ENCODE assay signal across 10 mouse cellular contexts in the genomic region with DNA sequence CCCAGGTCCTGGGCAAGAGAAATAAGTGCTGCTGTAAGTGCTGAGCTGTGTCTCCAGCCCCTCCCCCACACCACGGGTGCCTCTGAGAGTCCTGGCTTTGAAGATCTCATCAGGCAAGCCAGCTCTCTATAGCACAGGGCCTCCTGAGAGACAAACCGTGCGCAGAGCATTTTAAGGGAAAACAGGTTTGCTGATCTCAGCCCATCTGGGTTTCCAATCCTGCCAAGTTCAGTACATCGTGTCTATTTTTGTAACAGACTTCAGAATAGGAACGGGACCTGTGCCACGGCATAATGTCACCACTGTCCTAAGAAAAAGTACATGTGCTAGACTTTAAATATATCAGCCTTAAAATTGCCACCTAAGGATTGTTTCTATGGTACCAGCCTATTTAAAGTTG. TPM values are rescaled to one million over a fixed set of nuclear protein-coding genes. Genes with fewer than 3 reads are reported as not detected.
A peak's percentile ranks its signal among the peaks of the same experiment; 100 is the strongest.
DNase-seq lines count a peak whose midpoint lies in the region; ATAC-seq lines count a peak whose summit lies in the region.
"Had no signal": no experiment of that assay in that cellular context is flagged by ENCODE, and none has a peak within 500 bp of the region (broad histone marks: within the 10 kb centered on the region; RNA-seq: fewer than 3 reads in every experiment).

No protein-coding gene starts in this region.

- DNase-seq in cerebellum, postnatal 4 days (ENCODE audit: low spot score in 2 of 2) = no peak
- peak; percentile 65 for DNase-seq in cerebellum, adult 11-12 months
- peak; percentile 87 for DNase-seq in layer of hippocampus, adult 11-12 months (ENCODE audit: low spot score)
- DNase-seq in left cerebral cortex, postnatal 36 days (ENCODE audit: low spot score in 2 of 2) = peak; percentile 86 to 87
- no peak for DNase-seq in thymus, adult 18-20 months
- DNase-seq in natural killer cell, adult 2 months (ENCODE audit: low spot score in 2 of 2) = no peak
- DNase-seq in spleen, adult 12 weeks (ENCODE audit: low spot score) = no peak
- DNase-seq: kidney, postnatal 25 days had no signal

- intact Hi-C loops in left cerebral cortex, postnatal 36 days (cut with DNase I) = loop anchor here (1.0 to 5.0 kb wide), 3 partner anchors 20 to 93 kb away; a partner anchor contains a TSS

- ATAC-seq in cerebellum, adult (ENCODE audit: insufficient number of reproducible peaks, low FRiP score, low TSS enrichment) = peak; percentile 52
- ATAC-seq: Patski had no signal

RNA-seq across cellular contexts. Expression of a gene that starts 5.2 kb away (rescaled TPM):
- total RNA-seq in left cerebral cortex, postnatal 36 days (2021) = 10 to 100 TPM; 44.4 to 46.8 TPM

RNA-seq across cellular contexts. Expression of a gene that starts 21.9 kb away (rescaled TPM):
- total RNA-seq in left cerebral cortex, postnatal 36 days (2021) = 10 to 100 TPM; 26.5 to 29.7 TPM

RNA-seq across cellular contexts. Expression of a gene that starts 21.9 kb away (rescaled TPM):
- total RNA-seq in left cerebral cortex, postnatal 36 days (2021) = 10 to 100 TPM; 27.8 to 33.6 TPM

RNA-seq across cellular contexts. Expression of a gene that starts 34.9 kb away (rescaled TPM):
- total RNA-seq in left cerebral cortex, postnatal 36 days (2021) = not detected

RNA-seq across cellular contexts. Expression of a gene that starts 44.4 kb away (rescaled TPM):
- 10 to 100 TPM; 32.1 to 46.3 TPM for total RNA-seq in left cerebral cortex, postnatal 36 days (2021)

Comparison
In these comparisons a context has a peak if more than half of its experiments do, and no peak if none do; other contexts are left out.
1. DNase-seq: peak in cerebellum, adult 11-12 months (single experiment), layer of hippocampus, adult 11-12 months (single experiment) and left cerebral cortex, postnatal 36 days (2 of 2); none in cerebellum, postnatal 4 days (0 of 2), thymus, adult 18-20 months (0 of 2), natural killer cell, adult 2 months (0 of 2) and spleen, adult 12 weeks (single experiment).